Mouse (Mus musculus) neural tube, embryonic 13.5 days (tissue): ENCODE measurements around the gene Plpp7. TPM values are rescaled to one million over a fixed set of nuclear protein-coding genes. Genes with fewer than 3 reads are reported as not detected.

ENCODE experiments used
- ATAC-seq: fragments of 200-750 bp; cut with Nextera tagmentation; 2 replicates; pipeline ENCODE4 v1.8.0; 2017; ENCODE audit warnings: low read depth, mild to moderate bottlenecking, moderate TSS enrichment, moderate library complexity
- H3K27ac ChIP-seq: fragments of 300-500 bp; sonication (generic); replicated peaks from 2 replicates; pipeline ENCODE4 v1.5.1; 2015; ENCODE audit warnings: moderate library complexity, mild to moderate bottlenecking, inconsistent platforms
- H3K27me3 ChIP-seq: fragments of 300-500 bp; sonication (generic); 2 replicates; pipeline ENCODE4 v1.6.1; 2015; ENCODE audit warnings: mild to moderate bottlenecking, inconsistent platforms
- H3K36me3 ChIP-seq: fragments of 300-500 bp; sonication (generic); 2 replicates; pipeline ENCODE4 v1.6.1; 2015; ENCODE audit warnings: mild to moderate bottlenecking, inconsistent platforms
- H3K4me1 ChIP-seq: fragments of 300-500 bp; sonication (generic); replicated peaks from 2 replicates; pipeline ENCODE4 v1.6.1; 2015; ENCODE audit warnings: inconsistent platforms
- H3K4me2 ChIP-seq: fragments of 300-500 bp; sonication (generic); 2 replicates; pipeline ENCODE4 v1.6.1; 2015; ENCODE audit warnings: inconsistent platforms, mild to moderate bottlenecking, moderate library complexity
- H3K4me3 ChIP-seq: fragments of 300-500 bp; sonication (generic); 2 replicates; pipeline ENCODE4 v1.5.1; 2015; ENCODE audit warnings: mild to moderate bottlenecking, inconsistent platforms
- H3K9ac ChIP-seq: fragments of 300-500 bp; sonication (generic); 2 replicates; pipeline ENCODE4 v1.6.1; 2015; ENCODE audit warnings: moderate library complexity, mild to moderate bottlenecking, inconsistent platforms
- H3K9me3 ChIP-seq: fragments of 300-500 bp; sonication (generic); 2 replicates; pipeline ENCODE4 v1.6.1; 2016; ENCODE audit warnings: inconsistent platforms
- WGBS: fragments of 180-500 bp; shearing (Covaris S2); methylation state at CpG from one replicate; pipeline ENCODE4 v1.1.7; 2015; 5-methylcytosine and 5-hydroxymethylcytosine counted together
- polyA plus RNA-seq: library from polyadenylated mRNA; unstranded; fragments of >200 nt; fragmentation: Nextera tagmentation; extraction: Ambion mirVana; gene quantifications from 2 replicates; pipeline ENCODE4 v1.2.1, GENCODE M21; 2015

Gene Plpp7
- polyA plus RNA-seq, 1 experiment from 2014 or later = 22.6 TPM

DNA sequence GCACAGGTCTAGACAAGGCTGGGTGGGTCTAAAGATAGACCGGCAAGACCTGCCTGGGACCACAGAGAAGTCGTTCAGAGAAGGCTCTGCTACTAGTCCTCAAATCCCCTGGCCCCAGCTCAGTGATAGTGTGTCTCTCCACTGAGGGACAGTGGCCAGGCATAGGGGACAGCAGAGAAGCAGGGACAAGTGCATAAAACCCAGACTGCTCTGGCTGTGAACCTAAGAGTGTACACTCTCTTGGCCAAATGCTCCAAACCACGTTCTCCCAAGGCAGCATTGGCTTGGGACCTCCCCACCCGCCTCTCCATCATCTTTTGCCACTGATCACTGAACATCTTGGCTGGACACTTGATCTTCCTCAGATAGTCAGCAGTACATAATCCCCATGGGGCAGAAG is 7.7 kb upstream of the Plpp7 start:
- no peak for ATAC-seq
- H3K4me2 ChIP-seq = no peak overlapping the region
- no peak overlapping the region for H3K27ac ChIP-seq
- H3K9me3 ChIP-seq = no peaks in the 10 kb centered on the region
- 62% methylated on average over 4 of the region's 4 CpGs for WGBS
- H3K36me3 ChIP-seq = no peaks in the 10 kb centered on the region
- H3K27me3 ChIP-seq = peaks cover 79% of the 10 kb centered on the region
- H3K4me3 ChIP-seq = no peak overlapping the region
- peaks cover 33% of the 10 kb centered on the region for H3K4me1 ChIP-seq
- no peak overlapping the region for H3K9ac ChIP-seq

- no peak for ATAC-seq
- WGBS = 6% methylated on average over 35 of the region's 35 CpGs
- peak overlapping the region; percentile 56; the same call in 1 of the 2 replicates for H3K9ac ChIP-seq
- peaks cover 70% of the 10 kb centered on the region for H3K27me3 ChIP-seq
- peak overlapping the region; percentile 54 for H3K4me2 ChIP-seq
- H3K27ac ChIP-seq = peak overlapping the region; percentile 33; the same call in 1 of the 2 replicates
- no peaks in the 10 kb centered on the region for H3K36me3 ChIP-seq
- H3K4me1 ChIP-seq = peaks cover 24% of the 10 kb centered on the region
- no peaks in the 10 kb centered on the region for H3K9me3 ChIP-seq
- peak overlapping the region; percentile 25 for H3K4me3 ChIP-seq
Measured at GRCm38 (mm10) chr2:32088372-32088981, 6.9 kb upstream of the Plpp7 start.

DNA sequence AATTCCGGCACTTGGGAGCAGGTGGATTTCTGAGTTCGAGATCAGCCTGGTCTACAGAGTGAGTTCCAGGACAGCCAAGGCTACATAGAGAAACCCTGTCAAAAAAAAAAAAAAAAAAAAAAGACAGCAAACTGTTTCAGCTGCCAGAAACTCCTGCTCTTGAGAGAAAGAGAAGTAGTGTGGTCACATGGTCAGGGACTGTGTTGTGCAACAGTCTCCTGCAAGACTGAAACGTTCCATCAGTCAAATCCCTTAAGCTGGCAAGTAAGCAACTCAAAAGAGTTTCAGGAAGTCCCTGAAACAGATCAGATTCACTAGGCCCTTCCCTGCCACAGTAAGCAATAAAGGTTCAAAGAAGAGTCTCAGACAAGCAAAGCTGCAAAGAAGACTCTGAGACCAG is 5.7 kb upstream of the Plpp7 start:
- Histone ChIP-seq H3K27me3 (peaks cover 60% of the 10 kb centered on the region), H3K9me3 (no peaks in the 10 kb centered on the region), H3K36me3 (no peaks in the 10 kb centered on the region), H3K4me1 (peaks cover 16% of the 10 kb centered on the region), H3K27ac (no peak overlapping the region), H3K4me2 (no peak overlapping the region), H3K4me3 (no peak overlapping the region), H3K9ac (no peak overlapping the region)
- ATAC-seq = no peak
- 74% methylated on average over 3 of the region's 3 CpGs for WGBS

GRCm38 (mm10) chr2:32090145-32090544 is 5.2 kb upstream of the Plpp7 start:
- Histone ChIP-seq H3K4me3 (no peak overlapping the region), H3K9me3 (no peaks in the 10 kb centered on the region), H3K27ac (no peak overlapping the region), H3K36me3 (no peaks in the 10 kb centered on the region), H3K4me1 (peaks cover 17% of the 10 kb centered on the region), H3K9ac (no peak overlapping the region), H3K27me3 (peaks cover 54% of the 10 kb centered on the region), H3K4me2 (no peak overlapping the region)
- ATAC-seq = no peak
- WGBS = 45% methylated on average over 2 of the region's 2 CpGs

DNA sequence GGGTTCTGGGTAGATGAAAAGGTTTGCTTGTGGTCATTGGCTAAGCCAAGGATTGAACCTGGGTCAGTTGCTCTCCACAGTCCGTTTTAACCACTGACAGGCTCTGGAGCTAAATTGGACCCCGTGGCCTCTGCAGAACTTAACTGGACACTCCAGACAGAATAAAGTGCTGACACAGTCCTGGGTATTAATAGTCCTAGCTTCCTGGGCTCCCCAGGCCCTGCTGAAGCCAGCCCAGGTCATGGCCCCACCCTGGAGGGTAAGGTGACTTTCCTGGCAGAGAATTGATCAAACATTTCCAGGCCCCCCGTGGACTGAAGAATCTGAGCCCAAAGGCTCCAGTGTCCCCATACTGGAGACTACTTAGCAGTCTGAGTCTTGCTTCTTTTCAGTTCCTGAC is 3.4 kb upstream of the Plpp7 start:
- WGBS = 65% methylated on average over 3 of the region's 3 CpGs
- Histone ChIP-seq H3K4me3 (no peak overlapping the region), H3K4me2 (no peak overlapping the region), H3K4me1 (peaks cover 34% of the 10 kb centered on the region), H3K9me3 (no peaks in the 10 kb centered on the region), H3K27me3 (peaks cover 36% of the 10 kb centered on the region), H3K9ac (no peak overlapping the region), H3K27ac (no peak overlapping the region), H3K36me3 (no peaks in the 10 kb centered on the region)
- ATAC-seq = no peak

- no peak overlapping the region for H3K9ac ChIP-seq
- H3K9me3 ChIP-seq = no peaks in the 10 kb centered on the region
- no peak overlapping the region for H3K4me2 ChIP-seq
- no peak overlapping the region for H3K27ac ChIP-seq
- no peak for ATAC-seq
- peaks cover 15% of the 10 kb centered on the region for H3K27me3 ChIP-seq
- 0 out of 2 replicates have a peak, but pooled peaks cover 8% of the 10 kb centered on the region for H3K36me3 ChIP-seq
- no peak overlapping the region for H3K4me3 ChIP-seq
- 89% methylated on average over 7 of the region's 7 CpGs for WGBS
- H3K4me1 ChIP-seq = peaks cover 30% of the 10 kb centered on the region
Measured at GRCm38 (mm10) chr2:32094001-32094707, 1.2 kb upstream of the Plpp7 start.

DNA sequence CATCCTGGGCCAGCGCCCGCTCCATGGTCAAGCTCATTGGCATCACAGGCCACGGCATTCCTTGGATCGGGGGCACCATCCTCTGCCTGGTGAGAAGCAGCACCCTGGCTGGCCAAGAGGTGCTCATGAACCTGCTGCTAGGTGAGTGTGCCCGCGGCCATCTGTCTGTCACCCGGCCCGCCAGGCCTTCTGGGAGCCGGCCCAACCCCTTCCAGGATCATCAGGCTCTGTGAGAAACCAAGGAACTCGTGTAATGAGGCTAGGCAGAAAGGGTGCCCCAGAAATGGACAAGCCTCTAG is 743 bp downstream of the Plpp7 start:
- Histone ChIP-seq H3K4me2 (peak overlapping the region; percentile 89), H3K36me3 (peaks cover 26% of the 10 kb centered on the region), H3K9ac (peak overlapping the region; percentile 83), H3K4me3 (peak overlapping the region; percentile 49), H3K27me3 (no peaks in the 10 kb centered on the region), H3K27ac (peak overlapping the region; percentile 88), H3K4me1 (peaks cover 28% of the 10 kb centered on the region), H3K9me3 (no peaks in the 10 kb centered on the region)
- ATAC-seq = peak; percentile 24; the same call in 1 of the 2 replicates
- WGBS = 83% methylated on average over 10 of the region's 10 CpGs

DNA sequence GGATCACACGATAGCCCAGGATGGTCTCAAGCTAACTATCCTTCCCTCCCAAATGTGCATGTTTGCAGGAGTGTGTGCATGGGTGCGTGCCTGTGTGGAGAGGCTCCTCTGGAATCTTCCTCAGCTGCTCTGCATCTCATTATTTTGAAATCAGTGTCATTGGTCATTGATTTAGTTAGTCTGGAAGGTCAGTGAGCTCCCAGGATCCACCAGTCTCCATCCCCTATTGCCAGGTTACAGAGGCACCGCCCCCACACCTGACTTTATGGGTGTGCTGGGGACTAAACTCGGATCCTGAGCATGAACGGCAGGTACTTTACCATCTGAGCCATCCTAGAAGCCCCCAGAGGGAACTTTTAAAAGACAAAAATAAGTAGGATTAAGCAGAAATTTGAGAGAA is 7.6 kb downstream of the Plpp7 start:
- ATAC-seq = no peak
- H3K36me3 ChIP-seq = peaks cover 28% of the 10 kb centered on the region
- no peak overlapping the region for H3K4me2 ChIP-seq
- no peak overlapping the region for H3K27ac ChIP-seq
- no peaks in the 10 kb centered on the region for H3K9me3 ChIP-seq
- H3K9ac ChIP-seq = no peak overlapping the region
- peaks cover 34% of the 10 kb centered on the region for H3K4me1 ChIP-seq
- no peaks in the 10 kb centered on the region for H3K27me3 ChIP-seq
- no peak overlapping the region for H3K4me3 ChIP-seq
- 52% methylated on average over 5 of the region's 5 CpGs for WGBS

DNA sequence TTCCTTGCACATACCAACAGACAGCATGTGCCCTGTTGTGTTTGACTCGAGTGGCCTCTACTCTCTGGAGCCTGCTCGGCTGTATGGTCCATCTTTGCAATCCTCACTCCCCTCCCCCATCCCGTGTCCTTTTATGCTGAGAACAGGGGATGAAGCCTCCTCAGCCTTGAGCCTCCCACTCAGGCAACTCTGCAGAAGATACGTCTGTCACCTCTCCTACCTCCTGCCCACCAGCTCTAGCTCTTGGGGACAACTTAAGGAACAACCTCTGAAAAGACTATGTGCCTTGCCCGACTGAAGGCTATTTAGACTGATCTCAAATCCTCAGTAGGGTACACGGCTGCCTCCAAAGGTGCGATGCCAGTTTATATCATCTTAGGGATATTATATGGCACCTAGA is 8.2 kb downstream of the Plpp7 start:
- peaks cover 28% of the 10 kb centered on the region for H3K36me3 ChIP-seq
- H3K27me3 ChIP-seq = no peaks in the 10 kb centered on the region
- WGBS = 75% methylated on average over 7 of the region's 7 CpGs
- no peaks in the 10 kb centered on the region for H3K9me3 ChIP-seq
- no peak overlapping the region for H3K4me3 ChIP-seq
- no peak for ATAC-seq
- H3K27ac ChIP-seq = no peak overlapping the region
- H3K4me2 ChIP-seq = no peak overlapping the region
- H3K9ac ChIP-seq = no peak overlapping the region
- peaks cover 33% of the 10 kb centered on the region for H3K4me1 ChIP-seq

GRCm38 (mm10) chr2:32104122-32104521 is 8.8 kb downstream of the Plpp7 start:
- H3K4me1 ChIP-seq = peaks cover 33% of the 10 kb centered on the region
- peaks cover 29% of the 10 kb centered on the region for H3K36me3 ChIP-seq
- ATAC-seq = no peak
- H3K9ac ChIP-seq = no peak overlapping the region
- H3K27me3 ChIP-seq = no peaks in the 10 kb centered on the region
- H3K27ac ChIP-seq = 0 out of 2 replicates have a peak overlapping the region, but pooled peaks have one; percentile 86
- H3K4me2 ChIP-seq = no peak overlapping the region
- 82% methylated on average over 7 of the region's 7 CpGs for WGBS
- no peaks in the 10 kb centered on the region for H3K9me3 ChIP-seq
- H3K4me3 ChIP-seq = no peak overlapping the region

DNA sequence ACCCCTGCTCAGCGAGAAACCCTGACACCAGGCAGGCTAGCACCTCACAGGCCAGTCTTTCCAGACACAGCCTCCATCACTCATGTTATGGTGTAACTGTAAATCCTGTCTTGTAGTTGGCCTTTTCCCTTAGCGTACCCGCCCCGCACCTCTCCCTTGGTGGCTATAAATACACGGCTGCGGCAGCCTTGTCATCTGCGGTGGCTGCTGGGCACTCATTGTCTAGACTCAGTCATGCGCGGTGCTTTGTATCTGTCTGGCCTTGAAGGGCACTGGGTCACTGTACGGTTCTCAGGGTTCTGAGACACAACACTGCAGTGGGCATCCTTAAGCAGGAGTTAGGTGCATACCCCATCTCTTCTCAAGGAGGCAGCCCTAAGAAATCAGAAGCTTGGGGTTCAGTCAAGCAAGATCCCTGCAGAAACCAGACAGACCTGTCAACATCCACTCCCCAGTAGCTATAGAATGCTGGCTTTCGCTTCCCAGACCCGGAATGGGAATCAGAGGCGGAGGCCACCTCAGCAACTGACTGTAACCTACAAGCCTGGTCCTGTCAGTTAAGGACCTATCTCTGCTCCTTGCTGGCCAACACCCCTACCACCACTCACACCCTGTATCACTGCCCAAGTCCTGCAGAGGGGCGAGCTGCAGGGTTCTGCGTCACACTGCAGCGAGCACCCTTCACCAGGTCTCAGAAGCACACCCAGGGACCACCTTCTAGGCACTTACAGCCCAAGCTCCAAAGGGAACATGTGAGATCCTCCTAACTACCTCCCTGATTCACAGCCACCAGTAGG is 10.0 kb downstream of the Plpp7 start:
- peak overlapping the region; percentile 86 for H3K27ac ChIP-seq
- H3K27me3 ChIP-seq = no peaks in the 10 kb centered on the region
- H3K36me3 ChIP-seq = peaks cover 27% of the 10 kb centered on the region
- ATAC-seq = peak; percentile 78
- H3K9me3 ChIP-seq = no peaks in the 10 kb centered on the region
- H3K4me1 ChIP-seq = peaks cover 33% of the 10 kb centered on the region
- peak overlapping the region; percentile 44; the same call in 1 of the 2 replicates for H3K9ac ChIP-seq
- WGBS = 49% methylated on average over 16 of the region's 16 CpGs
- H3K4me2 ChIP-seq = 0 out of 2 replicates have a peak overlapping the region, but pooled peaks have one; percentile 9
- no peak overlapping the region for H3K4me3 ChIP-seq

- Histone ChIP-seq H3K4me3 (no peak overlapping the region), H3K9me3 (no peaks in the 10 kb centered on the region), H3K36me3 (peaks cover 26% of the 10 kb centered on the region), H3K27ac (peak overlapping the region; percentile 86), H3K4me2 (no peak overlapping the region), H3K27me3 (no peaks in the 10 kb centered on the region), H3K9ac (no peak overlapping the region), H3K4me1 (peaks cover 33% of the 10 kb centered on the region)
- no peak for ATAC-seq
- 83% methylated on average over 7 of the region's 7 CpGs for WGBS
Measured at GRCm38 (mm10) chr2:32105930-32106329, 10.6 kb downstream of the Plpp7 start.
